Mouse (Mus musculus): Measurements from ENCODE around the gene Noxa1. TPM values are rescaled to one million over a fixed set of nuclear protein-coding genes. Genes with fewer than 3 reads are reported as not detected.

Noxa1 gene
- not detected for polyA plus RNA-seq (2014; fragmentation: Illumina TruSeq; extraction: RNeasy Lipid Tissue Mini Kit (QIAGEN cat#74804); ENCODE audit: low read depth, low replicate concordance)

GRCm38 (mm10) chr2:25095109-25095850 lies at the start of gene Noxa1:
TSS of gene Noxa1 (minus strand) at chr2:25095149.

GRCm38 (mm10) chr2:25080076-25080475 lies 14.9 kb downstream of the Noxa1 start, which contains the start of gene Entpd8:
TSS of gene Entpd8 (plus strand) at chr2:25080304.

GRCm38 (mm10) chr2:25054221-25055067 lies 40.5 kb downstream of the Noxa1 start, which contains the start of gene Nsmf:
TSS of gene Nsmf (plus strand) at chr2:25054355.

Other genes with a start within 250 kb of the Noxa1 start
- gene Ehmt1, start 175.5 kb downstream of the Noxa1 start, polyA plus RNA-seq (2014; fragmentation: Illumina TruSeq; extraction: RNeasy Lipid Tissue Mini Kit (QIAGEN cat#74804); ENCODE audit: low read depth, low replicate concordance) = 5.0 TPM
- gene Arrdc1, start 159.9 kb downstream of the Noxa1 start, polyA plus RNA-seq (2014; fragmentation: Illumina TruSeq; extraction: RNeasy Lipid Tissue Mini Kit (QIAGEN cat#74804); ENCODE audit: low read depth, low replicate concordance) = 0.83 TPM
- gene Zmynd19, start 145.4 kb downstream of the Noxa1 start, polyA plus RNA-seq (2014; fragmentation: Illumina TruSeq; extraction: RNeasy Lipid Tissue Mini Kit (QIAGEN cat#74804); ENCODE audit: low read depth, low replicate concordance) = 26.5 TPM
- gene Dph7, start 132.7 kb downstream of the Noxa1 start, polyA plus RNA-seq (2014; fragmentation: Illumina TruSeq; extraction: RNeasy Lipid Tissue Mini Kit (QIAGEN cat#74804); ENCODE audit: low read depth, low replicate concordance) = 4.9 TPM
- 50.8 TPM for gene Mrpl41, start 120.1 kb downstream of the Noxa1 start, polyA plus RNA-seq (2014; fragmentation: Illumina TruSeq; extraction: RNeasy Lipid Tissue Mini Kit (QIAGEN cat#74804); ENCODE audit: low read depth, low replicate concordance)
- 34.9 TPM for gene Pnpla7, start 119.1 kb downstream of the Noxa1 start, polyA plus RNA-seq (2014; fragmentation: Illumina TruSeq; extraction: RNeasy Lipid Tissue Mini Kit (QIAGEN cat#74804); ENCODE audit: low read depth, low replicate concordance)
- 3.6 TPM for gene Nsmf, start 40.8 kb downstream of the Noxa1 start, polyA plus RNA-seq (2014; fragmentation: Illumina TruSeq; extraction: RNeasy Lipid Tissue Mini Kit (QIAGEN cat#74804); ENCODE audit: low read depth, low replicate concordance)
- 0.20 TPM for gene Entpd8, start 14.8 kb downstream of the Noxa1 start, polyA plus RNA-seq (2014; fragmentation: Illumina TruSeq; extraction: RNeasy Lipid Tissue Mini Kit (QIAGEN cat#74804); ENCODE audit: low read depth, low replicate concordance)
- gene Nrarp, start 85.6 kb upstream of the Noxa1 start, polyA plus RNA-seq (2014; fragmentation: Illumina TruSeq; extraction: RNeasy Lipid Tissue Mini Kit (QIAGEN cat#74804); ENCODE audit: low read depth, low replicate concordance) = 1.2 TPM
- 0.17 TPM for gene Tor4a, start 101.7 kb upstream of the Noxa1 start, polyA plus RNA-seq (2014; fragmentation: Illumina TruSeq; extraction: RNeasy Lipid Tissue Mini Kit (QIAGEN cat#74804); ENCODE audit: low read depth, low replicate concordance)
- 4.2 TPM for gene Nelfb, start 116.3 kb upstream of the Noxa1 start, polyA plus RNA-seq (2014; fragmentation: Illumina TruSeq; extraction: RNeasy Lipid Tissue Mini Kit (QIAGEN cat#74804); ENCODE audit: low read depth, low replicate concordance)
- 21.6 TPM for gene Stpg3, start 119.5 kb upstream of the Noxa1 start, polyA plus RNA-seq (2014; fragmentation: Illumina TruSeq; extraction: RNeasy Lipid Tissue Mini Kit (QIAGEN cat#74804); ENCODE audit: low read depth, low replicate concordance)
- 145 TPM for gene Fam166a, start 123.6 kb upstream of the Noxa1 start, polyA plus RNA-seq (2014; fragmentation: Illumina TruSeq; extraction: RNeasy Lipid Tissue Mini Kit (QIAGEN cat#74804); ENCODE audit: low read depth, low replicate concordance)
- 327 TPM for gene Tubb4b, start 129.6 kb upstream of the Noxa1 start, polyA plus RNA-seq (2014; fragmentation: Illumina TruSeq; extraction: RNeasy Lipid Tissue Mini Kit (QIAGEN cat#74804); ENCODE audit: low read depth, low replicate concordance)
- gene Slc34a3, start 139.2 kb upstream of the Noxa1 start, polyA plus RNA-seq (2014; fragmentation: Illumina TruSeq; extraction: RNeasy Lipid Tissue Mini Kit (QIAGEN cat#74804); ENCODE audit: low read depth, low replicate concordance) = not detected
- not detected for gene Rnf224, start 141.6 kb upstream of the Noxa1 start, polyA plus RNA-seq (2014; fragmentation: Illumina TruSeq; extraction: RNeasy Lipid Tissue Mini Kit (QIAGEN cat#74804); ENCODE audit: low read depth, low replicate concordance)
- not detected for gene Rnf208, start 147.1 kb upstream of the Noxa1 start, polyA plus RNA-seq (2014; fragmentation: Illumina TruSeq; extraction: RNeasy Lipid Tissue Mini Kit (QIAGEN cat#74804); ENCODE audit: low read depth, low replicate concordance)
- not detected for gene Cysrt1, start 147.3 kb upstream of the Noxa1 start, polyA plus RNA-seq (2014; fragmentation: Illumina TruSeq; extraction: RNeasy Lipid Tissue Mini Kit (QIAGEN cat#74804); ENCODE audit: low read depth, low replicate concordance)
- gene AL732309.1, start 151.7 kb upstream of the Noxa1 start, polyA plus RNA-seq (2014; fragmentation: Illumina TruSeq; extraction: RNeasy Lipid Tissue Mini Kit (QIAGEN cat#74804); ENCODE audit: low read depth, low replicate concordance) = 1.1 TPM
- gene Tmem203, start 160.3 kb upstream of the Noxa1 start, polyA plus RNA-seq (2014; fragmentation: Illumina TruSeq; extraction: RNeasy Lipid Tissue Mini Kit (QIAGEN cat#74804); ENCODE audit: low read depth, low replicate concordance) = 0.80 TPM
- 24.4 TPM for gene Tprn, start 167.5 kb upstream of the Noxa1 start, polyA plus RNA-seq (2014; fragmentation: Illumina TruSeq; extraction: RNeasy Lipid Tissue Mini Kit (QIAGEN cat#74804); ENCODE audit: low read depth, low replicate concordance)
- 4.1 TPM for gene Ssna1, start 177.3 kb upstream of the Noxa1 start, polyA plus RNA-seq (2014; fragmentation: Illumina TruSeq; extraction: RNeasy Lipid Tissue Mini Kit (QIAGEN cat#74804); ENCODE audit: low read depth, low replicate concordance)
- 3.3 TPM for gene Anapc2, start 177.3 kb upstream of the Noxa1 start, polyA plus RNA-seq (2014; fragmentation: Illumina TruSeq; extraction: RNeasy Lipid Tissue Mini Kit (QIAGEN cat#74804); ENCODE audit: low read depth, low replicate concordance)
- not detected for gene Tmem210, start 193.0 kb upstream of the Noxa1 start, polyA plus RNA-seq (2014; fragmentation: Illumina TruSeq; extraction: RNeasy Lipid Tissue Mini Kit (QIAGEN cat#74804); ENCODE audit: low read depth, low replicate concordance)
- gene Lrrc26, start 194.8 kb upstream of the Noxa1 start, polyA plus RNA-seq (2014; fragmentation: Illumina TruSeq; extraction: RNeasy Lipid Tissue Mini Kit (QIAGEN cat#74804); ENCODE audit: low read depth, low replicate concordance) = not detected
- gene Grin1, start 224.0 kb upstream of the Noxa1 start, polyA plus RNA-seq (2014; fragmentation: Illumina TruSeq; extraction: RNeasy Lipid Tissue Mini Kit (QIAGEN cat#74804); ENCODE audit: low read depth, low replicate concordance) = not detected
- 21.6 TPM for gene Man1b1, start 237.2 kb upstream of the Noxa1 start, polyA plus RNA-seq (2014; fragmentation: Illumina TruSeq; extraction: RNeasy Lipid Tissue Mini Kit (QIAGEN cat#74804); ENCODE audit: low read depth, low replicate concordance)

All from testis, adult 10 weeks (tissue).